Mouse (Mus musculus) gastrocnemius, postnatal 36 days (tissue): ENCODE results near the gene Slc39a11. TPM values are rescaled to one million over a fixed set of nuclear protein-coding genes. Genes with fewer than 3 reads are reported as not detected.

ENCODE experiments used
- DNase-seq, 2 experiments: peaks; one replicate each; pipeline ENCODE4 v3.0.0; 2022
- intact Hi-C: fragments of 180-260 bp; cut with DNase I; formaldehyde crosslinking; loops from one replicate; pipeline ENCODE4 v1.15.1; 2025
- long read RNA-seq, 2 experiments: library from polyadenylated mRNA; stranded (forward); transcript quantifications; one replicate each; pipeline ENCODE4 v2.0.0; 2021
- total RNA-seq, 2 experiments: library from RNA; stranded (reverse); gene quantifications; 2 replicates each; pipeline ENCODE4 v1.2.3; 2021

Gene Slc39a11
- total RNA-seq: 1 to 10 TPM; 2.4 to 2.8 TPM
- long read RNA-seq, experiment 1: 0 reads
- long read RNA-seq, experiment 2, partial matches to known transcripts: 0 of 1 reads
- long read RNA-seq, experiment 2, other reads (novel, unspliced or antisense): 0 of 1 reads

DNA sequence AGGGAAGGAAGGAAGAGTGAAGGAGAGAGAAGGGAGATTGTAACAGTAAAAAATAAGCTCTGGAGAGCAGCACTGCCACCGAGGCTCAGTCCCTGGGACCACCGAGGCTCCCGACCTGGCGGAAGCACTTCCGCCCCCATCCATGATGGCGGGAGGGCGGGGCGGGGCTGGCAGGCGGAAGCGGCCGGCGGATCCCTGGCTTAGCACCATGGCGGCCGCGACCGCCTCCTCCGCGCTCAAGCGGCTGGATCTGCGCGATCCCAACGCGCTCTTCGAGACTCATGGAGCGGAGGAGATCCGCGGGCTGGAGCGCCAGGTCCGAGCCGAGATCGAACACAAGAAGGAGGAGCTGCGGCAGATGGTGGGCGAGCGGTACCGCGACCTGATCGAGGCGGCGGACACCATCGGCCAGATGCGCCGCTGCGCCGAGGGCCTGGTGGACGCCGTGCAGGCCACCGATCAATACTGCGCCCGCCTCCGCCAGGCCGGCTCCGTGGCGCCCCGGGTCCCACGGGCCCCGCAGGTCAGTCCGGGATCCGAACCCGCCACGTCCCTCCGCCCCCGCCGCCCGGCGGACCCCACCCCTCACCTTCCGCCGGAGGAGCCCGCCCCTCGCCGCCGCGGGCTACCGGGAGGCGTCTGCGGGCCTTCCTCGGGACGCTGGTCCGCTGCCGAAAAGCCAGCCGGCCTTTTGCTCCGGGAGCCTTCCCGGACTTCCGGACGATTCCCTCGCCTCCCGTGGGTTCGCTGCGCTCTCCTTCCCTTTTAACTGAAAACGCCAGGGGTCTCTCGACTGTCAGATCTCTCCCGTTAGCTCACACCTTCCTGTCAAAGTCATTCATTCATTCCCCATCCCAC lies at the start of gene Slc39a11:
Slc39a11 (minus strand) TSS at position 727 of the 858 bp plus-strand sequence.
- peak; percentile 51 to 61 for DNase-seq
- intact Hi-C loops: loop anchor here (2.0 to 5.0 kb wide), 3 partner anchors 33 to 161 kb away; partner anchors contain the start of genes D11Wsu47e and Fam104a

DNA sequence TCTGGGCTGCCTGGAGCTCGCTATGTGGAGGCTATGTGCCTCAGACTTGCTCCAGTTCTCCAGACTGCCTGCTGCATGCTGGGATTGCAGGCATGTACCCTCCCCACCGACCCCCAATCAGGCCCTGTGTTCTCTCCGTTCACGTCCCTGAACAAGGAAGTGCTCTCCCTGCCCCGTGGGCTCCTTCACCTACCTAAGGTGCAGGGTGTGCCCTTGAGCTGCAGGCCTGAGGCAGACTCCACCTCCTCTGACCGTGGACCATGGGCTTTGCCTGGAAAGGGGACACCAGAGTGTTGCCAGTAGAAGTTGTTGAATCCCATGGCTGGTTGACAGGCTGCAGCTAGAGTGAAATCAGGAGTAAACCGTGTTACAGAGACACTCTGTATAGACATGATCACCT lies 49.8 kb upstream of the Slc39a11 start:
- intact Hi-C loops: no loop called here
- DNase-seq: no peak

DNA sequence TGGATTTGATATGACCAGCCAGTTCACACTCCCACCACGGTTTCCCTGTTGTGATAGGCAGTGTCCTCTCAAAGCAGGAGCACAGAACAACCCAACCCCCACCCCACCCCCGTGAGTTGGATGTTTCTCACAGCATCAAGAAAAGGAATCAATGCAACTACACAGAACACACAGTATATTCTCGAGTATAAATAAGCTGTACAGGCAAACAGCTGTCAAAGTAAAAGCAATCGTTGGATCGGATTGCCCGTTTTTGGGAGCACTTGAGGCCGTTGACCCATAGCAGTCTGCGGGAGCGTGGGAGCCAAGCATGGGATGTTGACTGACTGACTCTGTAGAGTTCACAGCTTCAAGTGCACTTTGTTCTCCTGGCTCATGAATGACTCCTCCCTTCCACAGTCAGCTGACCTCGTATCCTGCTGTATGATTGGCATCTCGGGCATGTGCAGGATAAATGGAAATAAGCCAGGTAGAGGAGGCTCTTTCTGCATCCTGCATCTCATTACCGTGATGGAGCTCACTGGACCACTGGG lies 48.2 kb upstream of the Slc39a11 start:
- intact Hi-C loops: no loop called here

DNA sequence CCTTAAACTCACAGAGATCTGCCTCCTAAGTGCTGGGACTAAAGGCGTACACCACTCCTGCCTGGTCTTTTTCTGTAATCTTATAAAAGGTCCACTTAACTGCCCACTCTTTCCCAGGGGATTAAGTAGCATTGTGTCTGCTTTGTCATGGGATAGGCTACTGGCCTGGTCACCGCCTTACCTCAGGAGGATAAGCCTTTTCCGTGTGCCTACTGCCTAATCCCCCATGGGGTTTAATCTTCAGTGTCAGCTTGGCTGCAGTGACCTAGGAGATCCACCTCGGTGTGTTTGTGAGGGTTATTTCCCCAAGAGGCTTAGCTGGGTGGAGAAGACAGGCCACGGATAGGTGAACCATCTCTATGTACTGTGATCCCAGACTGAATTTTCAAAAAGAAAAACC lies 47.7 kb upstream of the Slc39a11 start:
- intact Hi-C loops: no loop called here
- no peak for DNase-seq

More for the DNA sequence above, 48.2 kb upstream of the Slc39a11 start:
- no peak for DNase-seq

DNA sequence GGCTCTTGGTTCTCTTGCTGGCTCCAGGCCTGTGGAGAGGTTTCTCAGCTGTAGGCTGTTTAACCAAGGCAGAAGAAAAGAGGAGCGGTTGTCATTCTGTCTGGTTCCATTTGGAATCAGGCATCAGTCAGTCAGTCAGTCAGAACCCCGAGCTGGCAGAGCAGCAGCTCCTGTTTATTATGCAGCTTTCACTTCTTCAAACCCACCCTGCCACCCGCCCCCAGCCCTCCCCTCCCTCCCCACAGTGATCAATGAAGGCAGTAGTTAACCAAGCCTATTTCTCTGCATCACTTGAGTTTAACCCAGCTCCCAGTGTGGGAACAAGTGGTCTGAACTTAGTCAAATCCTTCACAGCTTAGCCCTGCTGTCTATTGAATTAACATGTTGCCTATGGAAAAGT lies 42.0 kb upstream of the Slc39a11 start:
- intact Hi-C loops: loop anchor here (5.0 kb wide), 1 partner anchor 40 kb away; the partner anchor contains the start of gene Slc39a11
- DNase-seq: no peak

DNA sequence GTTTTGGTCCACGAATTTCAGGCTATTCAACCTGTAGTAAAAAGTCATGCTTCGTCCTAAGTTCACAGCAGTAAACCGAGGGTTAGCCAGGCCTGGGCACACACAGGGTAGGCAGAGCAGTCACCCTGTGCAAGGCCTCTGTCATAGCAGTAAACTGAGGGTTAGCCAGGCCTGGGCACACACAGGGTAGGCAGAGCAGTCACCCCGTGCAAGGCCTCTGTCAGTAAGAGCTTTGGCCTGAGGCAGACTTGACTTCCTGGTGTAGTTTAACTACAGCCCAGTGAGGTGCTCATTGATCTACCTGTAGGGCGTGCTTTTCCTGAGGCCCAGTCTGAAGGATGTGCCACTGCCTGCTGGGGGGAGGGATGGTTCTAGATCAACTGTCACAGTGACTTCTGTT lies 41.4 kb upstream of the Slc39a11 start:
- no peak for DNase-seq
- intact Hi-C loops: loop anchor here (5.0 kb wide), 1 partner anchor 39 kb away; the partner anchor contains the start of gene Slc39a11

DNA sequence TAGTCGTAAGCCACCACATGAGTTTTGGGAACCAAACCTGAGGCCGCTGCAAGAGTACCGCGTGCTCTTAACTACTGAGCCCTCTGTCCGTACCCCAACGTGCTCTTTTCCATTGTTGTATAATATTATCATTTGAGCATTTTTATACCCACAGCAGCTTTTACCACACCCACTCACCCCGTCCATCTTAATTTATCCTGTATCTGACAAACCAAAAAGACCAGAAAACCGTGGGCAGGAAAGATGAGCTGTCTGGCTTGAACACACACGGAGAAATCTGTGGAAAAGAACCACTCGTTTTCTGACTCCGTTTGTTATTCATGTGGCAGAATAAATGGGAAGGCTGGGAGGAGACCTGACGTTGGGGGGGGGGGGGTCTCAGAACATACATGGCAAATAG lies 40.6 kb upstream of the Slc39a11 start:
- DNase-seq: no peak
- intact Hi-C loops: loop anchor here (5.0 kb wide), 1 partner anchor 38 kb away; the partner anchor contains the start of gene Slc39a11

DNA sequence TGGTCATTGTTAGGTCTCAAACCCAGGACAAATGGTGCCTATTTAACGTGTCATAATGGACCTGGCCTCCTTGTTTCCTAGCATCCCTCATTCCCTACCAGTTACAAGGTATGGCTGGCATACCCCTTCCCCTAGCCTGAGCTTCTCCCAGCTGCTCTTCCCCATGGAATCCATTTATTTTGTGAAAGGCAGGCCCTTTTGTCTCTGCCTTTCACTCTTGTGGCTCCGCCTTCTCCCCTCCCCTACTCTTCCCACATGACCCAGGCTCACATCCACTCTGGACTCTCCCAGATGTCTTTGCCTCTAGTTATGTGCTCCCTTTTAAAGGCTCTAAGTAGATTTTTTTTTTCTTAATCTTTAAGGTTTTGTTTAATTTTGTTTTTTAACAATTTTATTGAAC lies 37.2 kb upstream of the Slc39a11 start:
- intact Hi-C loops: no loop called here
- DNase-seq: no peak

DNA sequence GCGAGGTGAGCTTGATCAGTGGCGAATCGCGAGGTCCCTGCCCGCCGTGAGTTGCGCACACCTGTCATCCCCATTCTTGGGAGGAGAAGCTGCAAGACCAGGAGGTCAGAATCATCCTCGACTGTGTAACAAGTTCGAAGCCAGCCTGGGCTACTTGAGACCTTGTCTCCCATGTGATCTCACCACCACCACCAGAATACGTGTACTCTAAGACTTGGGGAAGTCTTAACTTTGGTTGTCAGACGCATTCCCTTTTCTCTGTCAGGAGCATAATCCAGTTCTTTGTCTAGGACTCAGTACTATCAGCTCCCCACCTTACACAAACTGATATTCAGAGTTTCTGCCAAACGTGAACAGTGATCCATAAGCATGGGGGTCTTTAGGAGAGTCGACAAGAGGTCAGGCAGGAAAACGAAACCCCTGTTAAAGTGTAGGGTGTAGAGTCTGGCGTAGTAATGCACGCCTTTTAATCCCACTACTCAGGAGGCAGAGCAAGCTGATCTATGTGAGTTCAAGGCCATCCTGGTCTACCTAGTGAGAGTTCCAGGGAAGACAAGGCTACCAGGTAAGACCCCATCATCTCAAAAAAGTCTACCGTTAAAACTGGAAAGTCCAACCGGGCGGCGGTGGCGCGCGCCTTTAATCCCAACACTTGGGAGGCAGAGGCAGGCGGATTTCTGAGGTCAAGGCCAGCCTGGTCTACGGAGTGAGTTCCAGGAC lies 35.0 kb upstream of the Slc39a11 start:
- intact Hi-C loops: loop anchor here (5.0 kb wide), 1 partner anchor 38 kb away; the partner anchor contains the start of gene Cog1
- DNase-seq: no peak

DNA sequence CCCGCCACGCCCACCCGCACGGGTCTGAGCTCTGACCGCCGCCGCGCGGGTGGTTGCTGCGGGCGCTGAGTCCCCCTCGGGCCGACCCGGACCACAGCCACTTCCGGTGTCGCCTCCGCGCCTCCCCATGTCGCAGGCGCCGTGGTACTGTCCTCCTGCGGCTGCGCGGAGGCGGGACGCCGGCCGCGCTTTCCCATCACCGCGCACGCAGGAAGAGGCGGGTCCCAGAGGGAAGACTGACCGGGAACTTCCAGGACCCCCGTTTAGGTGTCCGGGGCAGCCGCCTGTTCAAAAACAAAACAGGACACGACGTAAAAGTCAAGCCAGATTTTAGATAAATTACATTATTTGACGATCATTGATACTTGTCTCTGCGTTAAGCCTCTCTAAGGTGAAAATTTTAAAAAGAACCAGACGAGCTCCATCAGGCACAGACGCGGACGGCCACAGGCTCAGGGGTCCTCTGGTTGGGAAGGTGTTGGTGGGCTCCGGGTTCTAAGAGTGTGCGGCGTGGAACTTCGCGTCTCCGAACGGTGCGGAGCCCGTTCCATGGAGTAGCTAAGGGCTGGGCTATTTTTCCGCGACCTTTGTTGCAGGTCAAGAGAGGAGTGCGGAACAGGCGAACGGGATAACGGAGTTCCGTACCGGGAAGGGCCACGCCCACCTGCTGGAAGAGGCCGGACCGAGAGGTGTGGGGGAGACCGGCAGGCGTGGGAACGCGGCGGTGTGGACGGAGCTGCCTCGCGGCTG lies 34.3 kb upstream of the Slc39a11 start, which contains the start of the genes Fam104a and D11Wsu47e:
Fam104a (minus strand) TSS at position 199 of the 750 bp plus-strand sequence.
D11Wsu47e (plus strand) TSS at position 456 of the 750 bp plus-strand sequence.
- peak; percentile 94 for DNase-seq
- intact Hi-C loops: loop anchor here (5.0 kb wide), 1 partner anchor 37 kb away; the partner anchor contains the start of gene Cog1

DNA sequence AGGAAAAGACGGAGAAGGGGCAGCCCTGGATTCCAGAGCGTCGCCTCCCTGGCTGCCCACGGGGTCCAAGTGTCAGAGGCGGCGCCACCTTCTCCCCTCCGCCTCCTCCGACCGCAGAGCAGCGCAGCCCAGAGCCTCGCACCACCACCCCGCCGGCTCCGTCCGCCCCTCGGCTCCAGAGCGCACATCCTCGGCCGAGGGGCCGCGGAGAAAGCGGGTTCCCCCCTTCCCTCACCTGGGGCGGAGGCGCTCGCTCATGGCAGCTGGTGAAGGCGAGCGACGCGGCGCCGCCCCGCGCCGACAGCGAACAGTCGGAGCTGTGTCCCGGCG lies 33.7 kb upstream of the Slc39a11 start:
- DNase-seq: no peak
- intact Hi-C loops: loop anchor here (5.0 kb wide), 1 partner anchor 36 kb away; the partner anchor contains the start of gene Cog1

DNA sequence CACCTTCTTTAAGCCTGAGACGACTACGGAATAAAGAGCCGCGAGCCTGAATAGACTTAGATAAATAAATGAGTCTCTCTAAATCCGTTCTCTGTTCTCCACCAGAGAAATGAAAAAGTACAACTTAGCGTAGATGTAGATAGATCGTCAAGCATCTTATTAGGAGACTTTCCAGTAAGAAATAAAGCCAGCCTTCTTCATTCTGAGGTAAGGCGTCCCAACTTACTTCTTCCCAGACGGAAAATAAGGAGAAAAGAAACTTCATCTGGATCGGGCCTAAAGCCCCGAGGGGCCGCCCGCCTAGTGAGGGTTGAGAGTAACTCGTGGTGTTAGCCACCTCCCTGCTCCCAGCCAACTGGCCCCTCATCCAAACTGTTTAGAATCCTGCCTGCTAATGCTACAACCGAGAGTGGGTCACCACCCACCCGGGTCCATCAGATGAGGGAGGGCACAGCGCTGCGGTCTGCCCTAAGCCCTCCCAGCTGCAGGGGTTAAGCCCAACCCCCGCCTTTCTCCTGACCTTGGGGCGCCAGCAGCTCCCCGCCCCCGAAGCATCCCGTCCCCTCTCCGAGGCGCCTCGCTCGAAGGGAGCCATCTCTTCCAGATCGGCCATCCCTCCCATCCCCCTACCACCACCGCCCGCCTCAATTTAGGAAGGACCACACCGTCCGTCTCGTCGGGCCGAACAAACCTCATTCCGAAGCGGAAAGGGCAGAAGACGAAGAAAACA lies 33.2 kb upstream of the Slc39a11 start:
- intact Hi-C loops: loop anchor here (5.0 kb wide), 1 partner anchor 36 kb away; the partner anchor contains the start of gene Cog1
- DNase-seq: peak in 1 of 2 experiments; percentile 33

DNA sequence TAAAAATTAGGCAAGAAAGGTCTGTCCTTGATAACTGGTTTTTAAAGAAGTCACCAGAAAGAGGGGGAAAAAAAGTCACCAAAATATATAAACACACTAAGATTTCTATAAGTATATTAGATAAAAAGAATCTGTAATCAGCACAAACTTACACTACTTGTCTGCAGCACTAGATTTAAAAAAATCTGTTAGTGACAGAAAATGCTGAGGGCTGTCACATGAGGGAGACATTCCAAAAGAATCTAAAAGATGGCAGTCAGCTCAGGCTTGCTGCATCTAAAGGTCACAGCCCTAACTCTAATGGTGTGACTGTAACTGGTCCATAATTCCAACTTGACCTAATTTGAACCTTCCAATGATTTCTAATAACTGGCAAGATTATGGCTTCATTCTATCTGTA lies 32.1 kb upstream of the Slc39a11 start:
- no peak for DNase-seq
- intact Hi-C loops: loop anchor here (5.0 kb wide), 1 partner anchor 35 kb away; the partner anchor contains the start of gene Cog1

DNA sequence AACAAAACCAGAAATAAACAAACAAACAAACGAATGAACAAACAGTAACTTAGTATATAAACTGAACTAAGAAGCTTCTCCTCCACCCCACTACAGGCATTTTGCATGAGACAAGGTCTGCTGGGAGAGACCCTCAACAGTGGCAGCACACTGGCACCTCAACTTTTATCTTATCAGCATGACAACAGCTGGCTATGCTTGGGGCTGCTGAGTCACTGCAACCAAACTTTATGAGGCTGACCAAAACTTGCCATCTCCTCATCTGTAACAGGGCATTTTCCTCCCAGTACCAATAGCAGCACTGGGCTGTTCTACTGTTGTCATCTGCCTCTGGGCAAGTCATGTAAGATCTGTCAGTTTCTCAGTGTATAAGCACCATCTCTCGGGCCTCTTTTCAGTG lies 31.1 kb upstream of the Slc39a11 start:
- intact Hi-C loops: loop anchor here (5.0 kb wide), 1 partner anchor 34 kb away; the partner anchor contains the start of gene Cog1
- DNase-seq: no peak

DNA sequence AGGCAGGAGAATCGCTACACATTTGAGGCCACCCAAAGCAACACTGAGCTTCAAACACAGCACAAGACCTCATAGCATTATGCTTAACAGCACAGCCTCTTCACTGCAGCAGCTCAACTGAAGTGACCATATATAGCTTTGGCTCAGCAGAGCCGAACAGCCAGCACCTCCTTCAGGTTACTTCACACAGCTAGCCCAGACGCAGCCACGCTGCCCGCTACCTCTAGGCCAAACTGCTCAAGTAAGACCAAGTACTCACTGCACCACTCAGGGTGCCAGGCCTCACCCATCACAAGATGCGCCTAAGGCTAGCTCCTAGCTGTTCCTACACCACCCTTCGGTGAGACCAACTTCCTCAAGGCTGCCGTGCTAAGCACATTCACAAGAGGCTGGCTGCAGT lies 28.5 kb upstream of the Slc39a11 start:
- intact Hi-C loops: no loop called here
- DNase-seq: no peak

DNA sequence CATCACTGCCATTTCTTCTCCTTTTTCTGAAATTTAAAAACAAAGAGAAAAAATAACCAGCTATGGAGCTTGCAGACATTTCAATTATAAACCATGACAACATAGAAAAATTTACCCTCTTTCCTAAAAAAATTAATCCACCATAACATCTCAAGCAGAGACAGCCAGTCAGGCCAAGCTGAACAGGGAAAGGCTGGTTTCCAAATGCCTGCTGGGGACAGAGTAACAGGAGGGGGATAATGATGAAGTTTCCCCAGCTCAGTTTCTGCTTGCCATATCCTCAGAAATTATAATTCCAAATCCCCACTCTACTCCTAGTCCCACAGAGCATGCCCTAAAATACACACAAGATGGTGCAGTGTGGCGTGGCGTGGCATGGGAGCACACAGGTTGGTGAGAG lies 27.5 kb upstream of the Slc39a11 start:
- DNase-seq: no peak
- intact Hi-C loops: no loop called here

DNA sequence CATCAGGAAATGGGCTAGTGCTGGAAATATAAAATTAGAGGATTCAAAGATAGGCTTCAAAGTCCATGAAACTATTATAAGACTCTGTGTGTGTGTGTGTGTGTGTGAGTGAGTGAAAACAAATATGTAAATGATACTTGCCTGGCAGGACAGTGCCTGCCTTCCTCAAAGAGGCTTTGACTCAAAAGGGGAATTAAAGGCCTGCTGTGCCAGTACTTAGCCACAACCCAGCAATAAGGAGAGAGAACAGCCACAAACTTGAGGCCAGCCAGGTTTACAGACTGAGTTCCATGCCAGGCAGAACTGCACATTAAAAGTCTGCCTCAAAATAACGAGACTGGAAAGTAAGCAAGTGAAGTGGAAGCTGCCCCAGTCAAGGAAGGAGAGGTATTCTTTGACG lies 27.0 kb upstream of the Slc39a11 start:
- intact Hi-C loops: no loop called here
- DNase-seq: no peak

DNA sequence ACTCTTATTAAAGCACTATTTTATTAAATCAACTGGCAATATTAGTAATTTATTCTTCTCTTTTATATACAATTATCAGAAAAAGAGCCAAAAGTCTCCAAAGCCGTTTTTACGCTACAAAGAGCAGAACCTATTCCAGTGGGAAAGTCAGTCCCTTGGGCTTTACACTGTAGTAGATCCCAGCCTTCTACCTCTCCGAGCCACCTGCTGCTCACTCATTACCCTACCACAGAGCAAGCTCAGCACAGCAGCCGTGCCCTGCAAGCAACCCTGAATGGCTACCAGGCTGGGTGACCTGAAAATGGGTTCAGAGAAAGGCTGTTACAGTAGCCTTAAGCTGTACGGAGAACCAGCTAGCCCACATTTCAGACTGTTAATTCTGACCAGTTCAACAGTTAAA lies 24.7 kb upstream of the Slc39a11 start:
- intact Hi-C loops: no loop called here
- DNase-seq: no peak

DNA sequence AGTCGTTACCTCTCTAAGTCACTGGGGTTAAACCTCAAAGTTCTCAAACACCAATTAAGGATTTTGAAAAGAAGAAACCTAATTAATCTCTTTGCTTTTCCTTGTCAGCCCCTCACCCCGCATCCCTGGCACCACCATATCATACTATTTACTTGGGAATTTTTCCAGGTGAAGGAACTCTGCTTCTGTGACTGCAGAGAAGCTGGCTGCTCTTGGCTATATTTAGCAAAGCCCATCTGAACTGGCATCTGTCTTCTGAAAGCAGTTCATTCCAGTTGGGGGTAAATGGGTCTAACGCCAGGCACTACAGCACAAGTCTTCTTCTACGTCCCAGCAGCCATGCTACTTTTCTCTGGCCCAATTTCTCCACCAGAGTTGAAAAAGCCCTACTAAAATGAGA lies 23.7 kb upstream of the Slc39a11 start:
- intact Hi-C loops: no loop called here

More for the DNA sequence above, 23.7 kb upstream of the Slc39a11 start:
- no peak for DNase-seq
